Mouse (Mus musculus) T-helper 1 cell (primary cell): ENCODE measurements around the gene Rasal1.

Source experiments
- in situ Hi-C: fragments of 300-600 bp; cut with MboI, MseI; formaldehyde crosslinking; loops from one replicate; pipeline ENCODE4 v1.15.1; 2025; ENCODE audit warnings: high pct_unique_total_duplicates

Rasal1 gene

GRCm38 (mm10) chr5:120693931-120694694 lies 45.5 kb downstream of the Rasal1 start:
- in situ Hi-C loops = no loop called here

GRCm38 (mm10) chr5:120694695-120695074 lies 46.1 kb downstream of the Rasal1 start:
- in situ Hi-C loops = no loop called here

GRCm38 (mm10) chr5:120696057-120696743 lies 47.6 kb downstream of the Rasal1 start:
- in situ Hi-C loops = no loop called here

DNA sequence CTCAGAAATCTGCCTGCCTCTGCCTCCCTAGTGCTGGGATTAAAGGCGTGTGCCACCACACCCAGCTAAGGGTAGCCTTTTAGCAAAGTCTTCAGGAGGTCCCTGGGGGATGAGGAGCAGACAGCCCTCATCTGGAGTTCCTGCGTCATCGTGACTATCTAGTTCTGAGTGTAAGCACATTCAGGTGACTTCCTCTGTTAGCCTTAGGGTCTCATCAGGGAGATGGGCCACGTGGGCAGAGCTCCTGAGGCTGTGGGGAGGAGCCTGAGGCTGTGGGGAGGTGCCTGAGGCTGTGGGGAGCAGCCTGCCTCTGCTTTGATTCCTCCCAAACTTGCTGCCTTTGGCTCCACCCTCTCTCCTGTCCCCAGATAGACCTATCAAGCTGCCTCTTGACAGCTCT lies 48.3 kb downstream of the Rasal1 start:
- in situ Hi-C loops = no loop called here

- in situ Hi-C loops = no loop called here
Observed at GRCm38 (mm10) chr5:120698181-120698580, 49.6 kb downstream of the Rasal1 start.

DNA sequence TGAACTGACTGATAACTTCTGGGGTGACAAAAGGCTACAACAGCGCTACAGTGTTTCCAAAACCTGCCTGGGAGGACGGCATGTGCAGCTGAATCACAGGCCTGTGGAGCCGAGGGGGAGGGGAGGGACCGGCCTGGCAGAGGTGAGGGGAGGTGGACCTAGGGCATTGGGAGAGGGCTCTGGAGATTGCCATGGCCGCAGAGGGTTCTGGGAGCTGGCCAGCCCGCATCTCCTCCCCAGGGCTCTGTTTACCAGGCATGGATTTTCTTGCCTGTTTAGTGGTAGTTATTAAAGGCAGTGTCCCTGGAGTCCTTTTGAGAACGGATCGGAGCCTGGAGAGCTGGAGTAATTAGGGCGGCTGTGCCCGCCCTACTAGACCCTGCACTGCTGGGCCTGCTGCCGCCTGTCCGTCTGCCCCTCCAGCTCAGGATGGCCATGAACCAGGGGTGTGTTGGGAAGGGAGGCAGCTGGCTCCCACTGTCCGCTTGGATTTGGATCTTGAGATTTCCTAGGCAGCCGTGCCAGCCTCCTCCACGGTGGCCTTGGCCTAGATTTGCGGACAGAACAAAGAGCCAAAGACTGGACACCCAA lies 50.3 kb downstream of the Rasal1 start:
- in situ Hi-C loops = no loop called here

- in situ Hi-C loops = no loop called here
Observed at GRCm38 (mm10) chr5:120700996-120701790, 52.6 kb downstream of the Rasal1 start.

GRCm38 (mm10) chr5:120702421-120702820 lies 53.8 kb downstream of the Rasal1 start:
- in situ Hi-C loops = no loop called here

DNA sequence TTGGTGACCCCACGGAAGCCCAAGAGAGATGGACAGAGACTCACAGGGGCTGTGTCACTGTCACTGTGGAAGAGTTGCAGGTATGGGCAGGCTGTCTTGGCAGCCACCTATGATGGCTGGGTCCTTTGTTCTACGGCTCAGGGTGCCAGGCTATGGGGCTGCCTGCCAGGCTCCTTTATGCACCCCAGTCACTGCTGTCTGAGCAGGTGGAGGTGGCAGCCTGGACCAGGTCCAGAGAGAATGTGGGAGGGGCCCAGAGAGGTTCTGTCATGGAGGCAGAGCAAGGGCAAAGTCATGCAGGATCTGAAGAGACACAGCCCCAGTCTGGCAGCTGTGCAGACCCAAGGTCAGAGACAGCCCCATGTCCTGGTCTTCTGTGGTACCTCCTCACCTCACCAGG lies 54.4 kb downstream of the Rasal1 start:
- in situ Hi-C loops = no loop called here

GRCm38 (mm10) chr5:120703660-120704059 lies 55.0 kb downstream of the Rasal1 start:
- in situ Hi-C loops = no loop called here

DNA sequence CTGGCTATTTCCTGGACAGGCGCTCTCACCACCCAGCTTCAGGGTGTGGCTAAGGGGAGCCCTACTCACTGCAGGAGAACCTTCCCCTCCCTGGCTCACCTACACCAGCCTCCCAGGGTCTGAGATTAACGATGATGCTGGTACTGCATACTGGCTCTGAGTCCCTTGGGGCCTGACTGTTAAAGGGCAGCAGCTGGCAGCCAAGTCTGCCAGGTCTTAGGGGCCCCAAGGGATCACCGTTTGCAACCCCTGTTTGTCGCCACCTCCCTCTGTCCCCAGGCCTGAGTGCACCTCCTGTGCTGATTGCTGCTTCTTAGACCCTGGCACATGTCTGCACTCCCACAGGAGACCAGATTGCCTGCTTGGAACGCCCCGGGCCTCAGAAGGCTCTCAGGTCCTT lies 55.8 kb downstream of the Rasal1 start:
- in situ Hi-C loops = no loop called here

DNA sequence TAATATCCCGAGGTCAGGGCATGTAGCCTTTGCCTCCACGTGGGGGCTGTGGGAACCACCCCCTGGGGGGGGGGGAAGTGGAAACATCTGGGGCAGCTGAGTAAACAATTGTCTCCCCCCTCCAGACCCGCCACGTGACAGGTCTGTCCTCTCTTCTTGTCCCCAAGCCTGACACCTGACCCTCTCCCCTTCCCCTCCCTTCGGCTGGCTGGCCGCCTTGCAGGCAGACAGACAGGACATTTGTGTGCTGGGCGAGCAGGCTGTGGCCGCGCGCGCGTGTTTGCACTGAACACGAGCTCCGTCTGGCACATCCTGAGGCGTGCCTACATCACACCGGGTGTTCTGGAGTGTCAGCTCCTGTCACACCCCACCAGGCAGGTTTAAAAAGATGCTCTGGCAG lies 57.9 kb downstream of the Rasal1 start:
- in situ Hi-C loops = no loop called here

GRCm38 (mm10) chr5:120706976-120707375 lies 58.4 kb downstream of the Rasal1 start:
- in situ Hi-C loops = no loop called here

GRCm38 (mm10) chr5:120710161-120710825 lies 61.7 kb downstream of the Rasal1 start:
- in situ Hi-C loops = loop anchor here (5.0 kb wide), 1 partner anchor 88 kb away; no protein-coding TSS in a partner anchor

DNA sequence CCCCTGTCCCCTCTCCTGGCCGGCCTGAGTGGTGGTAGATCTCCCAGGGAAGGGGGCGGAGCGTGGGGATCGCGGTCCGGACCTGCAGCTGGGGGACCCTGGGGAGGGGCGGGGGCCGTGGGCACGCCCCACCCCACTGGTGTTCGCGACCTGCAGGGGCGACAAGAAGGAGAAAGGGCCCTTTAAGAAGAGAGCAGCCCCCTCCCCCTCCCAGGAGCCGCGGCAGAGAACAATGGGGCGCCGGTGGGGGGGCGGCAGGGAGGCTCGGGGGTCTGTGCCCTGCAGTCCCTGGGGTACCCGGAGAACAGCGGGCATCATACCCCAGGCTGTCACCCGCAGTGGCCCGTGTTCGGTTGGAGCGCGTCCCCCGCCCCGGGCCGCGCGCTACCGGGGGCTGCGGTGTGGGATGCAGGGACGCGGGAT lies 62.2 kb downstream of the Rasal1 start:
- in situ Hi-C loops = loop anchor here (5.0 kb wide), 1 partner anchor 89 kb away; no protein-coding TSS in a partner anchor

- in situ Hi-C loops = loop anchor here (5.0 kb wide), 1 partner anchor 89 kb away; no protein-coding TSS in a partner anchor
Observed at GRCm38 (mm10) chr5:120711416-120711815, 62.8 kb downstream of the Rasal1 start.

DNA sequence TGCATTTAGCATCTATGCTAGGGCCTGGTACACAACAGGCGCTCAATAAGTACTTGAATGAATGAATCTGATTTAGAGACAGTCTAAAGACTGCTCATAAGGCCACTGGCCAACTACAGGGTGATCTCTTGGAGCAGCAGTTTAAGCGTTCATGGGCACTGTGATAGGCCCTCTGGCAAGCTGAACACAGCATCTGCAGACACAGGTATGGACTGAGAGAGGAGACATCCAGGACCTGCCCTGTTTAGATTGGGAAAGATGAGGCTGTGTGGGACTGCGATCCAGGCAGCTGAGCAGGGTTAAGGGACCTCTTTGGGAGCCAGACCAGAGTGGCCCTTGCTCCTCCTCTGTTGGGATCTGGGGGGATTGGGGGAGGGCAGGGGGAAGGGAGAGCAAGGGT lies 63.2 kb downstream of the Rasal1 start, which contains the start of gene Dtx1:
Gene Dtx1 (minus strand): TSS at position 101 of the 400 bp plus-strand sequence.
- in situ Hi-C loops = loop anchor here (5.0 kb wide), 1 partner anchor 90 kb away; no protein-coding TSS in a partner anchor

GRCm38 (mm10) chr5:120712721-120713120 lies 64.1 kb downstream of the Rasal1 start:
- in situ Hi-C loops = loop anchor here (5.0 kb wide), 1 partner anchor 90 kb away; no protein-coding TSS in a partner anchor

DNA sequence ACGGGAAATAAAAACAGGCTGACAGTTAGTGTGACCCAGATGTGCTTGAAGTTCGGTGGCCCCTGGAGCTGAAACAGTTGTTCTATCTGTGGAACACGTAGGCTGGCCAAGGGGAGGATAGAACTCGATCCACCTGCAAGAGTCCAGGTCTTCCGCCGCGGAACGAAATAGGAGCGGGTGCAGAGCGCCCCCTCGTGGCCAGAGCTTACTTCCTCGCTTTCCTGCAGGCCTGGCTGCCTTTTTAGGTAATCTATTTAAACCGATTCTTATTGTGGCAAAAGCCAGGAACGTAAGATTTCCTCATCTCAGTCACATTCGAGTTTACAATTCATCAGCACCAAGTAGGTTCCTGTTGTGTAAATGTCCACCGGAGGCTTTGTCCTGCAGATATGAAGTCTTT lies 65.7 kb downstream of the Rasal1 start:
- in situ Hi-C loops = loop anchor here (5.0 kb wide), 1 partner anchor 92 kb away; no protein-coding TSS in a partner anchor

DNA sequence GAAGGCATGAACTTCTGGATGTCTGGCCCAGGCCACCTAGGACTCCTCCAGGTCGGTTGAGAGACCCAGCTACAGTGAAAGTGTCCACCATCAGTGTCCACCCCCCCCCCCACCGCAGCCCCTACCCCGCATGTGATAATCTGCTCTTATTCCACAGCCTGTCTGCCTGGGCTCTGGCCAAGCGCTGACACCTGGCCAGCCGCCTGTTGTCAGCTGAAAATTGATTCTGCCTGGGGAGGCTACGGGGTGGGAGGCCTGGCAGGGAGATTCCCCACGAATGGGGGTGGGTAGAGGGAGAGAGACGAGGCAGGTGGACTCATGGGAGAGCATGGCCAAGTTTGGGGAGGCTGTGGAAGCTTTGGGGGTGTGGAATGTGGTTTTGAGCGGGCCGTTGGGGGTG lies 68.5 kb downstream of the Rasal1 start:
- in situ Hi-C loops = no loop called here
